Mouse (Mus musculus): ENCODE results near the gene Gm20517.

Gene Gm20517

GRCm38 (mm10) chr17:47712889-47713571, 101.6 kb downstream of the Gm20517 start:
- DNase-seq = no peak

GRCm38 (mm10) chr17:47715037-47715436, 103.6 kb downstream of the Gm20517 start:
- DNase-seq = no peak

GRCm38 (mm10) chr17:47721183-47721582, 109.8 kb downstream of the Gm20517 start:
- no peak for DNase-seq

GRCm38 (mm10) chr17:47726566-47726965, 115.2 kb downstream of the Gm20517 start, which contains the start of gene Pgc:
Gene Pgc, plus strand, starts transcription at chr17:47726842.
- no peak for DNase-seq

- peak; percentile 27 for DNase-seq
Measured at GRCm38 (mm10) chr17:47730633-47731575, 119.5 kb downstream of the Gm20517 start.
